In genomic region chr2:110191186-110191690, GRCm38 (mm10) we compare ENCODE assay signal across 16 mouse cellular contexts.
DNase-seq lines count a peak whose midpoint lies in the region; ATAC-seq and TF ChIP-seq lines count a peak whose summit lies in the region.
"Had no signal": no experiment of that assay in that cellular context is flagged by ENCODE, and none has a peak within 500 bp of the region (broad histone marks: within the 10 kb centered on the region; RNA-seq: fewer than 3 reads in every experiment).

No protein-coding gene starts in this region.

- H3K4me2 ChIP-seq in heart, embryonic 12.5 days, result no peak overlapping the region
- H3K4me2 ChIP-seq in kidney, postnatal 0 days (ENCODE audit: low read length), result no peak overlapping the region
- peak overlapping the region; percentile 55; the same call in 1 of the 2 replicates for H3K4me2 ChIP-seq in intestine, embryonic 15.5 days (replicated peaks)
- H3K4me2 ChIP-seq: liver, embryonic 15.5 days had no signal

- DNase-seq in heart, postnatal 25 days (ENCODE audit: low spot score), result no peak
- DNase-seq in kidney, postnatal 0 days (ENCODE audit: low spot score), result peak; percentile 85
- DNase-seq in kidney, adult 11 months, result no peak
- no peak for DNase-seq in lung, postnatal 36 days
- DNase-seq: adrenal gland, postnatal 25 days; B cell, adult 2 months; thymus, postnatal 14 days had no signal

- no peaks in the 10 kb centered on the region for H3K36me3 ChIP-seq in heart, embryonic 12.5 days
- no peaks in the 10 kb centered on the region for H3K36me3 ChIP-seq in kidney, postnatal 0 days (ENCODE audit: insufficient read depth, low read length)
- no peaks in the 10 kb centered on the region for H3K36me3 ChIP-seq in intestine, embryonic 15.5 days
- H3K36me3 ChIP-seq in small intestine, adult 2 months (ENCODE audit: control insufficient read depth, insufficient read depth, low read length), result no peaks in the 10 kb centered on the region
- H3K36me3 ChIP-seq: forebrain, embryonic 10.5 days; G1E; liver, embryonic 15.5 days; midbrain, embryonic 13.5 days; neural tube, embryonic 12.5 days had no signal

- no peak overlapping the region for H3K9ac ChIP-seq in heart, embryonic 12.5 days
- H3K9ac ChIP-seq in kidney, postnatal 0 days (ENCODE audit: low read depth, low read length), result no peak overlapping the region
- no peak overlapping the region for H3K9ac ChIP-seq in intestine, embryonic 15.5 days
- H3K9ac ChIP-seq: liver, embryonic 15.5 days; midbrain, embryonic 13.5 days; neural tube, embryonic 12.5 days had no signal

- TF ChIP-seq POLR2A in small intestine, adult 2 months (IDR thresholded peaks at IDR 0.05; ENCODE audit: low read depth, low read length), result no peak

- H3K4me3 ChIP-seq in heart, embryonic 12.5 days, result no peak overlapping the region
- no peak overlapping the region for H3K4me3 ChIP-seq in kidney, postnatal 0 days (replicated peaks; ENCODE audit: low read depth, low read length)
- no peak overlapping the region for H3K4me3 ChIP-seq in intestine, embryonic 15.5 days (replicated peaks)
- H3K4me3 ChIP-seq in small intestine, adult 2 months (ENCODE audit: low read depth, low read length), result no peak overlapping the region
- H3K4me3 ChIP-seq: forebrain, embryonic 10.5 days; liver, embryonic 15.5 days; midbrain, embryonic 13.5 days; neural tube, embryonic 12.5 days had no signal

- H3K27me3 ChIP-seq in heart, embryonic 12.5 days (replicated peaks), result no peaks in the 10 kb centered on the region
- H3K27me3 ChIP-seq in kidney, postnatal 0 days (ENCODE audit: insufficient read depth, low read length), result no peaks in the 10 kb centered on the region
- no peaks in the 10 kb centered on the region for H3K27me3 ChIP-seq in intestine, embryonic 15.5 days (replicated peaks)
- no peaks in the 10 kb centered on the region for H3K27me3 ChIP-seq in small intestine, adult 2 months (ENCODE audit: control insufficient read depth, insufficient read depth, low read length)
- H3K27me3 ChIP-seq: liver, embryonic 15.5 days; midbrain, embryonic 13.5 days; neural tube, embryonic 12.5 days had no signal

- H3K4me1 ChIP-seq in heart, embryonic 12.5 days (replicated peaks), result peaks cover 44% of the 10 kb centered on the region
- peaks cover 20% of the 10 kb centered on the region for H3K4me1 ChIP-seq in kidney, postnatal 0 days (replicated peaks; ENCODE audit: insufficient read depth, low read length)
- H3K4me1 ChIP-seq in intestine, embryonic 15.5 days (replicated peaks), result peaks cover 34% of the 10 kb centered on the region
- peaks cover 42% of the 10 kb centered on the region for H3K4me1 ChIP-seq in small intestine, adult 2 months (ENCODE audit: control insufficient read depth, insufficient read depth, insufficient read length, low read length)
- H3K4me1 ChIP-seq: liver, embryonic 15.5 days had no signal

- 69% methylated on average over 4 of the region's 4 CpGs for WGBS in heart, embryonic 12.5 days
- WGBS in kidney, postnatal 0 days, result 21% methylated on average over 4 of the region's 4 CpGs
- 40% methylated on average over 4 of the region's 4 CpGs for WGBS in intestine, embryonic 15.5 days
- 25% methylated on average over 4 of the region's 4 CpGs for whole genome bisulfite sequencing in small intestine, adult 2 months

- intact Hi-C loops in heart, postnatal 25 days (cut with DNase I), result no loop called here

- no peak for ATAC-seq in heart, embryonic 12.5 days (ENCODE audit: insufficient number of reproducible peaks, low FRiP score)
- ATAC-seq in kidney, postnatal 0 days (replicated peaks; ENCODE audit: low FRiP score, low read depth), result peak; percentile 34; the same call in 1 of the 2 replicates
- ATAC-seq in intestine, embryonic 15.5 days, result no peak
- ATAC-seq in monocyte, adult 5-6 weeks (replicated peaks; ENCODE audit: insufficient number of reproducible peaks, low FRiP score, low TSS enrichment, poor library complexity, severe bottlenecking), result no peak

- TF ChIP-seq CTCF in kidney, postnatal 0 days (IDR thresholded peaks at IDR 0.05; ENCODE audit: low read depth), result no peak
- TF ChIP-seq CTCF in small intestine, adult 2 months (IDR thresholded peaks at IDR 0.05; ENCODE audit: extremely low read depth, insufficient read length, insufficient replicate concordance, low read depth, low read length), result no peak

- H3K9me3 ChIP-seq in heart, embryonic 12.5 days (replicated peaks), result no peaks in the 10 kb centered on the region
- no peaks in the 10 kb centered on the region for H3K9me3 ChIP-seq in kidney, postnatal 0 days (replicated peaks; ENCODE audit: low read length)
- no peaks in the 10 kb centered on the region for H3K9me3 ChIP-seq in intestine, embryonic 15.5 days
- H3K9me3 ChIP-seq: forebrain, embryonic 10.5 days; G1E; liver, embryonic 15.5 days; midbrain, embryonic 13.5 days; neural tube, embryonic 12.5 days had no signal

- H3K27ac ChIP-seq in heart, embryonic 12.5 days (ENCODE audit: poor library complexity, severe bottlenecking), result peak overlapping the region; percentile 85
- H3K27ac ChIP-seq in kidney, postnatal 0 days, result peak overlapping the region; percentile 88
- peak overlapping the region; percentile 95 for H3K27ac ChIP-seq in intestine, embryonic 15.5 days
- H3K27ac ChIP-seq in small intestine, adult 2 months (ENCODE audit: insufficient read depth, low read depth, low read length), result peak overlapping the region; percentile 100
- H3K27ac ChIP-seq: forebrain, embryonic 10.5 days; liver, embryonic 15.5 days; midbrain, embryonic 13.5 days had no signal
